Mouse (Mus musculus): ENCODE results near the gene Rcc1. TPM values are rescaled to one million over a fixed set of nuclear protein-coding genes. Genes with fewer than 3 reads are reported as not detected.
"Not testable (repeated sequence)": the region's sequence is repeated elsewhere in the genome, so short reads cannot be mapped to it uniquely, and the experiment has no call there.

Rcc1 gene
- polyA plus RNA-seq, 1 experiment from 2014 or later = 89.6 TPM

DNA sequence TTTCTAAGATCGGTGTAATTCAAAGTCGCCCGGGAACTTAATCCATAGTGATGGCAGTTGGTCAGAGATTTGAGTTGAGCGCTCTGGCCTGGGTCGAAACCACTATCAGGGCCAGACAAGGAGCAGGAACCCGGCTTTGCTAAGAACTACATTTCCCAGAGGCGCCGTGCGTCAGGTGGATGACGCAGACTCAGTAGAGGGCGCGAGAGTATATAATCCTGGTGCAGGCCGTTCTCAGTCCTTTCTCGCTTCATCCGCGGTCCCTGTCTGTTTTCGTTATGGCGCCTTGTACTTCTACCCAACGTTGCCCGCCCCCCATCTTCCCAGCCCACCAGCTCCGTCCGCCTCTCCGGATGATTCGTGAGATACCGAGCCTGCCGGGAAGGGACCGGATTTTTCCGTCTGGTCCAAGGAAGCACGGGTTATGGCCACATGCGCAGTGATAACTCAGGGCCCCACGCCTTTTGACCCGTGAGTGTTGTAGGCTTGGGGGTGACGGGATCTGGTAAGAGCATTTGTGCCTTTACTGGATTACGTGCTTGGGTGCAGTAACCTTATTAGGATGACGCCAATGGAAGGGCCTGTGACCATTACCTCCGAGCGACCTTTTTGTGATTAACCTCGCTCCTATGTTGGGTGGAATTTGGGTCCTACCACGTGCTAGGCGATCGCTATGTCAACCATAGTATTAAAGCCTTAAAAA lies 44.8 kb downstream of the Rcc1 start:
- ATAC-seq (ENCODE audit: low FRiP score, low TSS enrichment) = peak; percentile 91
- Histone ChIP-seq H3K9me3 (ENCODE audit: low read length) (no peaks in the 10 kb centered on the region), H3K4me2 (replicated peaks; ENCODE audit: low read depth, low read length) (peak overlapping the region; percentile 73), H3K9ac (replicated peaks; ENCODE audit: low read length) (peak overlapping the region; percentile 84), H3K4me3 (ENCODE audit: low read length) (peak overlapping the region; percentile 67), H3K27me3 (ENCODE audit: insufficient read depth, low read length) (no peaks in the 10 kb centered on the region), H3K4me1 (ENCODE audit: insufficient read depth, low read length) (peaks cover 5% of the 10 kb centered on the region), H3K27ac (ENCODE audit: low read length) (peak overlapping the region; percentile 81), H3K36me3 (ENCODE audit: insufficient read depth, low read length) (peaks cover 29% of the 10 kb centered on the region)
- under 1% methylated on average over 41 of the region's 41 CpGs for WGBS

DNA sequence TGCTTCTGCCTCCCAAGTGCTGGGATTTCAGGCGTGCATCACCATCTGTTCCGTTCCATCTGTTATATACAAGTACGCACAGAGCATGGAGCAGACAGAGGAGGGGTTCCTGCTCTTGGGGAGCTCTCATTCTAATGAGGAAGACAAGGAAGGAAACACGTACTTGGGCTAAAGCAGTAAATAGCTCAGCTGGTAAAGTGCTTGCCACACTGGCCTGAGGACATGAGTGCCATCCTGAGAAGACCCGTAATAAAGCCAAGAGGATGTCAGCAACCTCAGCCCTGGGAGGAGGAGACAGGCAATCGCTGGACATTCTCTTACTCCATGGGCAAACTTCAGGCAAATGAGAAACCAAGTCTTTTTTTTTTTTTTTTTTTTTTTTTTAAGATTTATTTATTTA lies 47.4 kb downstream of the Rcc1 start:
- no peak for ATAC-seq (ENCODE audit: low FRiP score, low TSS enrichment)
- Histone ChIP-seq H3K36me3 (ENCODE audit: insufficient read depth, low read length) (peaks cover 12% of the 10 kb centered on the region), H3K27me3 (ENCODE audit: insufficient read depth, low read length) (no peaks in the 10 kb centered on the region), H3K4me1 (ENCODE audit: insufficient read depth, low read length) (peaks cover 13% of the 10 kb centered on the region), H3K4me3 (ENCODE audit: low read length) (no peak overlapping the region), H3K9me3 (ENCODE audit: low read length) (no peaks in the 10 kb centered on the region), H3K9ac (replicated peaks; ENCODE audit: low read length) (0 out of 2 replicates have a peak overlapping the region, but pooled peaks have one; percentile 10), H3K4me2 (replicated peaks; ENCODE audit: low read depth, low read length) (no peak overlapping the region), H3K27ac (ENCODE audit: low read length) (no peak overlapping the region)
- 75% methylated on average over 6 of the region's 6 CpGs for WGBS

DNA sequence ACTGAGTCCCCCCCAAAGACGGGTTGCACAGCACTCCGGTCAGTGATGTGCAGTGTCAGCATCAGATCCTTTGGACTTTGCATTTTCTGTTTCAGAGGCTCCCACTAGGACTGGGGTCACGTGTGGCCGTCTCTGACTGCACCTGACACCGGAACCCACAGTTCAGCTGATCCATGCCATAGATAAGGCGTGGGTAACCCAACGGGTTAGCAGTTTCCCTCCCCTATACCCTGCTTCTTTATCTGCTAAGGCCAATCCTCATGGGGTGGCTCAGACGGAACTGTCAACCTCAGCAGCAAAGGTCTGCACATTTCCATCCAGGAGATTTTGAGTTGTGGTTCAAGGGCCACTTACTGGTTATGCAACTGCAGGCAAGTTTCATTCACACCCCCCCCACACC lies 48.1 kb downstream of the Rcc1 start:
- no peaks in the 10 kb centered on the region for H3K27me3 ChIP-seq (ENCODE audit: insufficient read depth, low read length)
- no peak overlapping the region for H3K4me2 ChIP-seq (replicated peaks; ENCODE audit: low read depth, low read length)
- peaks cover 11% of the 10 kb centered on the region for H3K4me1 ChIP-seq (ENCODE audit: insufficient read depth, low read length)
- no peak overlapping the region for H3K9ac ChIP-seq (replicated peaks; ENCODE audit: low read length)
- no peak for ATAC-seq (ENCODE audit: low FRiP score, low TSS enrichment)
- WGBS = 82% methylated on average over 8 of the region's 8 CpGs
- H3K9me3 ChIP-seq (ENCODE audit: low read length) = no peaks in the 10 kb centered on the region
- H3K4me3 ChIP-seq (ENCODE audit: low read length) = no peak overlapping the region
- peaks cover 5% of the 10 kb centered on the region for H3K36me3 ChIP-seq (ENCODE audit: insufficient read depth, low read length)
- no peak overlapping the region for H3K27ac ChIP-seq (ENCODE audit: low read length)

DNA sequence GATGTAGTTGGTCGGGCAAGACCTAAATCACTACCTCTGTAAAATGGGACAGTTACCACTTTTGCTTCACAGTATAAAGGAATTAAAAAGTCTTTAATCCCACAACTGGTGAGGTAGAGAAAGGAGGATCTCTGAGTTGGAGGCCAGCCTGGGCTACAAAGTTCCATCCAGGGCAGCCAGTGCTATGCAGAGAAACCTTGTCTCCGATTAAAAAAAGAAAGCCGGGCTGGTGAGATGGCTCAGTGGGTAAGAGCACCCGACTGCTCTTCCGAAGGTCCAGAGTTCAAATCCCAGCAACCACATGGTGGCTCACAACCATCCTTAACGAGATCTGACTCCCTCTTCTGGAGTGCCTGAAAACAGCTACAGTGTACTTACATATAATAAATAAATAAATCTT lies 49.9 kb downstream of the Rcc1 start:
- H3K9ac ChIP-seq (replicated peaks; ENCODE audit: low read length) = peak overlapping the region; percentile 68; the same call in 1 of the 2 replicates
- WGBS = 38% methylated on average over 6 of the region's 6 CpGs
- H3K27me3 ChIP-seq (ENCODE audit: insufficient read depth, low read length); H3K27ac ChIP-seq (ENCODE audit: low read length); H3K36me3 ChIP-seq (ENCODE audit: insufficient read depth, low read length); H3K4me1 ChIP-seq (ENCODE audit: insufficient read depth, low read length); H3K9me3 ChIP-seq (ENCODE audit: low read length); ATAC-seq (ENCODE audit: low FRiP score, low TSS enrichment): not testable (repeated sequence)
- peak overlapping the region; percentile 56 for H3K4me3 ChIP-seq (ENCODE audit: low read length)
- peak overlapping the region; percentile 74 for H3K4me2 ChIP-seq (replicated peaks; ENCODE audit: low read depth, low read length)

DNA sequence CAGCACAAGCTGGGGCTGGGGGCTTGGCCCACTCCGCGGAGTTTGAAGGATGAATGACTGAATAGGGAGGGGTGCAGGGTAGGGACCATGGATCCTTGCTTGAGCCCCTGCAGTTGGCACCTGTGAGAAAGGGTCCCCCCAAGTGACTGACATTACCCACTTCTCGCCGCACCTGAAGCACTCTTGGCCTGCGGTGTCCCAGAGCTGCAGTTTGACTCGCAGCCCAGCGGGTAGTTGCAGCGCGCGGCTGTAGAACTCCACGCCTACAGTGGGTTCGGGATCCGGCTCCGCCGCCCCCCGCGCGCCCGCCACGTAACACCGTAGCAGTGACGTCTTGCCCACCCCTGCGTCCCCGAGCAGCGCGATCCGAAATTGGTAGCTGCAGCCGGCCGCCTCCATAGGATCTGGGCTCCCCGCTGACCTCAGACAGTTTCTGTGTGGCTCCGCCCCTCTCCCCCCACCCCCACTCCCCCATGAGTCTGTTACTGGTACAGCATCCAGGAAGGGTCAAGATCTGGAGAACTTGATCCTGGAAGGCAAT lies 50.4 kb downstream of the Rcc1 start, which contains the start of gene Rab42:
TSS of gene Rab42 (minus strand) at position 447 of the 541 bp plus-strand sequence.
- Histone ChIP-seq H3K27ac (ENCODE audit: low read length) (0 out of 2 replicates have a peak within 1 kb of the TSS, but pooled peaks have one; percentile 21), H3K9ac (replicated peaks; ENCODE audit: low read length) (peak within 1 kb of the TSS; percentile 68), H3K4me1 (ENCODE audit: insufficient read depth, low read length) (peaks cover 8% of the 10 kb centered on the region), H3K36me3 (ENCODE audit: insufficient read depth, low read length) (no peaks in the 10 kb centered on the region), H3K4me3 (ENCODE audit: low read length) (peak within 1 kb of the TSS; percentile 56), H3K4me2 (replicated peaks; ENCODE audit: low read depth, low read length) (peak within 1 kb of the TSS; percentile 74), H3K9me3 (ENCODE audit: low read length) (no peaks in the 10 kb centered on the region), H3K27me3 (ENCODE audit: insufficient read depth, low read length) (no peaks in the 10 kb centered on the region)
- 1% methylated on average over 31 of the region's 31 CpGs for WGBS
- ATAC-seq (ENCODE audit: low FRiP score, low TSS enrichment) = peak; percentile 81

DNA sequence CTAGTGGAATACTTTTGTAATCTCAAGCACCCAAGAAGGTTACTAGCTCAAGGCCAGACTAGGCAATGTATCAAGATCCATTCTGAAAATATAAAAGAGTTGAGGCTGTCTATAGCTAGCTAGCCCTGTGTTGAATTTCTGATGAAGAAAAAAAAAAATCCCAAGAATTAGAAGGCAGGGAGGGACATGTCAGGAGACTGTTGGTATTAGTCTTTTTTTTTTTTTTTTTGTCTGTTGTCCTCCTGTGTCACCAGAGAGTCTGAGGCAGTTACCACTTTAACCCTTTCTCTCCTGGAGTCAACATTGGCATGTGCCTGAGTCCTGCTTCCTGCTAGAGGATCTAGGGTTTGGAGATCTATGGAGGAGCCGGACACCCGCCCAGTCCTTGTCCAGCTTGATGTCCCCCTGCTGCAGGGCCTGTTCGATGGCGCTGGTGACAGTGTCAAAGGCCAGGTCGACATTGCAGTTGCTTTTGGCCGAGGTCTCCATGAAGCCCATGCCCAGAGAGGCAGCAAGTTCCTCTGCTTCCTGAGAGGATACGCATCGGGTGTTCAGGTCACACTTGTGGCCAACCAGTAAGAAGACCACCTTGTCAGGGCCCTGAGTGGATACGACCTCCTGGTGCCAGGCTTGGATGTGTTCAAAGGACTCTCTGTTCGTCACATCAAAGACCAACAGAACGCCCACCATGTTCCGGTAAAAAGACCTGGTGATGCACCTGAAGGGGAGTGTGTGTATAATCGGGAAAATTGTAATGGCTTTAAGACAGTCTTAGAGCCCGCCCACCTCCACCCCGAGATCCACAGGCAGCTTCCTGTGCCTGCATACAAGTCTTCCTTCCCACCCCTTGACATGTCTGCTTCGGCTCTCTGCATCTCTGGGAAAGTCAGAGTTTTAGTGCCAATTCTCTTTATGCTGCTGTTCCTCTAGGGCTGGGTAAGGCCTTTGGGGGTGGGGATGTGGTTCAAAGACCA lies 51.2 kb downstream of the Rcc1 start:
- WGBS = 51% methylated on average over 16 of the region's 16 CpGs
- Histone ChIP-seq H3K4me1 (ENCODE audit: insufficient read depth, low read length) (peaks cover 8% of the 10 kb centered on the region), H3K4me3 (ENCODE audit: low read length) (peak overlapping the region; percentile 56), H3K36me3 (ENCODE audit: insufficient read depth, low read length) (no peaks in the 10 kb centered on the region), H3K9ac (replicated peaks; ENCODE audit: low read length) (peak overlapping the region; percentile 68), H3K27me3 (ENCODE audit: insufficient read depth, low read length) (no peaks in the 10 kb centered on the region), H3K4me2 (replicated peaks; ENCODE audit: low read depth, low read length) (peak overlapping the region; percentile 74), H3K27ac (ENCODE audit: low read length) (0 out of 2 replicates have a peak overlapping the region, but pooled peaks have one; percentile 21), H3K9me3 (ENCODE audit: low read length) (no peaks in the 10 kb centered on the region)
- ATAC-seq (ENCODE audit: low FRiP score, low TSS enrichment) = no peak; the same call in 1 of the 2 replicates

DNA sequence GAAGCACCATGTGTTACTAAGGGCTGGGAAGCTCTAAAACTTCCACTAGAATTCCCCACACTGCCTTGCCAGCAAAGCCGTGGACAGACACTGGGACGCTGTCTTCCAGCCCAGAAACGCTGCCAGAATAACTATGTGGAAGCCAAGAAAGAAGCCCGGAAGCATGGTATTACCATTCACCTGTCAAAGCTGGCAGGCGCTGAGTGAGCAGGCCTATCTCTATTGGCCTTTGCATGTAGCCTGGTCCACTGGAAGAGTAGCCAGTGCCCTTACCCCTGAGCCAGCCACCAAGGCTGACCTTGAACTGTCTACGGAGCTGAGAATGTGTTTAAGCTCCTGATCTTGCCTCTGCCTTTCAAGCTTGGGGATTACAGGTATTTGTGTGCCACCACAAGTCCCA lies 51.9 kb downstream of the Rcc1 start:
- H3K27ac ChIP-seq (ENCODE audit: low read length) = no peak overlapping the region
- H3K27me3 ChIP-seq (ENCODE audit: insufficient read depth, low read length) = no peaks in the 10 kb centered on the region
- no peaks in the 10 kb centered on the region for H3K36me3 ChIP-seq (ENCODE audit: insufficient read depth, low read length)
- no peak for ATAC-seq (ENCODE audit: low FRiP score, low TSS enrichment)
- no peaks in the 10 kb centered on the region for H3K9me3 ChIP-seq (ENCODE audit: low read length)
- H3K9ac ChIP-seq (replicated peaks; ENCODE audit: low read length) = no peak overlapping the region
- H3K4me3 ChIP-seq (ENCODE audit: low read length) = no peak overlapping the region
- H3K4me1 ChIP-seq (ENCODE audit: insufficient read depth, low read length) = peaks cover 8% of the 10 kb centered on the region
- 80% methylated on average over 6 of the region's 6 CpGs for WGBS
- no peak overlapping the region for H3K4me2 ChIP-seq (replicated peaks; ENCODE audit: low read depth, low read length)

DNA sequence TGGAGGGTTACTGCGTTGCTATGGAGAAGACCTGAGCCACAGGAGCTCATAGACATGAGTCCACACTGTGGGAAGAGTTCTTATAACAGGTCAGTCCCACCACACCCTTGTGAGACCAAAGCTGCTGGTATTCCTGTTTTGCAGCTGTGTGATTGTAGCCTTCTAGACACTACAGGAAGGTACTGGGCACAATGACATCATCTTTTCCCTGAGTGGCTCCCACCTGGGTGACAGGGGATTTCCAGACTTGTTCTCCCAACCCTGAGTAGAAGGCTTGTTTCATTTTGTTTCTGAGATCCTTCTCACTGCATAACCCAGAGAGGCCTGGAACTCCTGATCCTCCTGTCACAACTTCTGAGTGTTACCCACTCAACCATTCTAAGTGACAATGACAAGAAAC lies 53.6 kb downstream of the Rcc1 start:
- Histone ChIP-seq H3K9ac (replicated peaks; ENCODE audit: low read length) (no peak overlapping the region), H3K27me3 (ENCODE audit: insufficient read depth, low read length) (no peaks in the 10 kb centered on the region), H3K9me3 (ENCODE audit: low read length) (no peaks in the 10 kb centered on the region), H3K4me3 (ENCODE audit: low read length) (no peak overlapping the region), H3K4me2 (replicated peaks; ENCODE audit: low read depth, low read length) (no peak overlapping the region), H3K27ac (ENCODE audit: low read length) (no peak overlapping the region), H3K4me1 (ENCODE audit: insufficient read depth, low read length) (peaks cover 8% of the 10 kb centered on the region), H3K36me3 (ENCODE audit: insufficient read depth, low read length) (no peaks in the 10 kb centered on the region)
- no peak for ATAC-seq (ENCODE audit: low FRiP score, low TSS enrichment)
- 77% methylated on average over 1 of the region's 1 CpGs for WGBS

DNA sequence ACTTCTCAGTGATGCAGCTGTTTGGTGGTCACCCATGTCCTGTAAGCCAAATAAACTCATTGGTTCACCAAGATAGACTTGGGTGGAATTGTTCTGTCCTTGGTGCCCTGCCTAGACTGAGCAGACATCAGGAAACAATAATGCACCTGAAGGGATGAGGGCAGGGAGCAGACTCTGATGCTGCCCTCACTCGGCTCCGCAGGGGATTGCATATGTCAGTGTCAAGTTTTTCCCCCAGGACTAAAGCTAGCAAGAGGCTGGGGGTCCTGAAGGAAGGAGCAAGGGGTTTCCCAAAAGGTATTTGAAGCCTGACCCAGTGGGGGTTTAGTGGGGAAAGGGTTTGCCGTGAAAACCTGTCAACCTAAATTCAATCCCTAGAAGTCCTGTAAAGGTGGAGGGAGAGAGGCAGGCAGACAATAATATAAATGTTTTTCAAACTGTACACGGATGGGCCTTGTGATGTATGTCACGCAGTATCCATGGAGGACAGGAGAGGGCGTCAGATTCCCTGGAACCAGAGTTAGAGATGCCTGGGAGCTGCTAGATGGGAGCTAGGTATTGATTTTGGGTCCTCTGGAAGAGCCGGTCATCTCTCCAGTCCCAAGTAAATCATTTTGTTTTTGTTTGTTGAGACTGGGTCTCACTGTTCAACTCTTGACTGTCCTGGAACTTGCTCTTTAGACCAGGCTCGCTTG lies 57.6 kb downstream of the Rcc1 start:
- H3K27ac ChIP-seq (ENCODE audit: low read length) = no peak overlapping the region
- H3K9ac ChIP-seq (replicated peaks; ENCODE audit: low read length) = no peak overlapping the region
- peaks cover 4% of the 10 kb centered on the region; the same call in 1 of the 2 replicates for H3K9me3 ChIP-seq (ENCODE audit: low read length)
- H3K4me2 ChIP-seq (replicated peaks; ENCODE audit: low read depth, low read length) = no peak overlapping the region
- 52% methylated on average over 8 of the region's 8 CpGs for WGBS
- no peaks in the 10 kb centered on the region for H3K27me3 ChIP-seq (ENCODE audit: insufficient read depth, low read length)
- H3K4me1 ChIP-seq (ENCODE audit: insufficient read depth, low read length) = no peaks in the 10 kb centered on the region; the same call in 1 of the 2 replicates
- no peak overlapping the region for H3K4me3 ChIP-seq (ENCODE audit: low read length)
- H3K36me3 ChIP-seq (ENCODE audit: insufficient read depth, low read length) = peaks cover 15% of the 10 kb centered on the region
- no peak for ATAC-seq (ENCODE audit: low FRiP score, low TSS enrichment)

All from kidney, embryonic 16.5 days (tissue).